Mouse (Mus musculus) kidney, postnatal 25 days (tissue): ENCODE data around the gene Fgfr2.
A peak's percentile ranks its signal among the peaks of the same experiment; 100 is the strongest.

ENCODE experiments used
- DNase-seq, 2 experiments: peaks; one replicate each; pipeline ENCODE4 v3.0.0; 2021; ENCODE audit warnings: mixed read lengths in 2 of 2

Fgfr2 gene

GRCm38 (mm10) chr7:130380367-130380766 lies 2742.8 kb downstream of the Fgfr2 start:
- DNase-seq, result no peak

DNA sequence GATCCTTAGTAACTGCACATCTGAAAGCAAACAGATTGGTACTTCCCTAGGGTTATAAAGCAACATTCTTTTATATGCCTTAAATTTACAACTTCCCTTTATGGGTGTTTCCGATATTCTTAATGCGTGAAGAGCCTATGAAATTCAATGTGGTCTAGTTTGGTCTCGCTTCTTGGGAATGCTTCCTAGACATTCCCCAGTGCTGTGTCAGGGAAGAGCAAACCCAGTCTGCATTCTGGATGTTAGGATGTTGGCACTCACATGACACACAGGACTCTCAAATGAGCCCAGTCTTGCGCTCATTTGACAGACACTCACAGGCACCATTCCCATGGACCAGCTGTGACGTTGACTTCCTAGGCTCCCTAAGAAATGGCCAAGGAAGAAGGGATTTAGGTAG lies 2743.3 kb downstream of the Fgfr2 start:
- no peak for DNase-seq

DNA sequence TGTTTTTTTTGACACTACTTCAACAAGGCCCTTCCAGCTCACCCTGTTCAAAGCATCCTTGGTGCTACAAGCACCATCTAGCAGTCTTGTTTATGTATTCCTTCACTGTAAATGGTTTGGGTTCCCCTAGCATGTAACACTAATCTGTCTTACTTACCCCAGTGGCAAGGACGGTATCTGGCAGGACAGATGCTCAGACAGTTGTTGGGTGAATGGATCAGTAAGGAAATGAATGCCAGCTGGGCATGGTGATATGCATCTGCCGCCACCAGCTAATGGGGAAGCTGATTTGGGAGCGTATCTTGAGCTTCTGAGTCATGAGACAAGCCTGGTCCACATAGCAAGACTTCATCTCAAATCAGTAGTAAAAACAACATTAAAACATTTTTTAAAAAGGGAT lies 2744.8 kb downstream of the Fgfr2 start:
- no peak for DNase-seq

GRCm38 (mm10) chr7:130374311-130374710 lies 2748.8 kb downstream of the Fgfr2 start:
- DNase-seq, result no peak

- DNase-seq, result no peak
Observed at GRCm38 (mm10) chr7:130368827-130369641, 2754.1 kb downstream of the Fgfr2 start.

DNA sequence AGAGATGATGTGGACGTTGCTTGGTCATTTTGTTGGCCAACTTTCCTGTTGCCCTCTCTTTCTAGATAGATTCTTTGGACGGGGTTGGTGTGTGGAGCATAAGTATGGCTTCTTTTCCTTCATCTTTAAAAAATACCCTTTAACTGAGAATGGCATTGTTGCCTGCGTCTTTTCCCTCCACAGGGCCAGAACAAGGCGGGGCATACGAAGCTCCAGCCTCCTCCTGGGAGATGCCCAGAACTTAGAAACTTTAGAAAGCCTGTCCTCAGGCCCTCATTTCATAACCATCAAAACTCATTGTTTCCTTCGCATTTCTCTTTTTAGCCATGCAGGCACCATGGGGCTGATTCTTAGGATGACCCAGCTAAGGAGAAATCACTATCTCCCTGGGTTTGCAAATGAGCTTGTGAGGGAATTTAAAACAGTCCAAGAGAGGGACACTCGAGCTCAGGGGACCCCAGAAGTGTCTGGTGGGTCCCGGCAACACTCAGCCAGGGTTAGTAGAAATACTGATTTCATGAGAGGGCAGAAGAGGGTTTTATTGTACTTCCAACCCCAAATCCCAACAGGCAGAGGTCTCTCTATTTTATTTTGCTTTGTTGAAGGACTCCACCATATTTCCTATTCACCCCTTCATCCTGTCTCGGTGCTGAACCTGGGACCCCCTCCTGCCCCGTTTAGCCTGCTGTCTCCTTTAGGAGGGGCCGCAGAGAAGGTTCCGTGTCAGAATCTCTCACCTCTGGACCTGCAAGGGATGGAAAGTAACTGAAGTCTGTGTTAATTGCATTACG lies 2754.9 kb downstream of the Fgfr2 start:
- no peak for DNase-seq

DNA sequence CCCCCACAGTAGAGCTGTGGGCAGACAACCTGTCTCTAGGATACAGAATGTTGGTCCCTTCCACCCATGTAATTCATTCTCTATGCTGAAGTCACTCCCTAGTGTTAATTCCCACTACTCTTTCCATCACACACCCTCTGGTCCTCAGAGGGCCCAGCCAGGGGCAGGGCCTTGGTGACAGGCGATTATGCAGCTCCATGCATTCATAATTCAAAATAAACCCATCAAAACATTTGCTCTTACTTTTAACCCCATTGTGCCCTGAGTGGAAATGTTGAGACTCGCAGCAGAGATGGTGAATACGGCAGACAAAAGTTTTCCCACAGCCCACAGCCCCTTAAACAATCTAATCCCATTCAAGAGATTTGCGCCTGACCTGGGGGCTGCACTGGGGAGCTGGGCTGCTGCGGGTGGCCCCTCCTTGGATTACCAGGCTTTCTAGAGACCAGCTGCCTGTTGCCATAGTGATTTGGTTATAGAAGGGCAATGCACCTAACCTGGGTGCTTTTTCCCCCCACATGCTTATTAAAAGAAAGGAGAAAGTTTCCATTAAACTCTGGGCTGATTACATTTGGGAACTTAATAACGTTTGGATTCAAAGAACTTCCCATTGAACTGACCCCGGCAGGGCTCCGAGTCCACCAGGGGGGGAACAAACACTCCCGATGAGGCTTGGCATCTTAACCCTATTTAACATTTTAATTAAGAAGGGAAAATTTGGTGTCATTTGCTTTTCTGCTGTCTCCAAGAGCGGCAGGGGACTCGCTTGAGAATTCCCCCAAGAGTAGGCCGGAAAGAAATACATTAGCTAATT lies 2755.7 kb downstream of the Fgfr2 start:
- no peak for DNase-seq

DNA sequence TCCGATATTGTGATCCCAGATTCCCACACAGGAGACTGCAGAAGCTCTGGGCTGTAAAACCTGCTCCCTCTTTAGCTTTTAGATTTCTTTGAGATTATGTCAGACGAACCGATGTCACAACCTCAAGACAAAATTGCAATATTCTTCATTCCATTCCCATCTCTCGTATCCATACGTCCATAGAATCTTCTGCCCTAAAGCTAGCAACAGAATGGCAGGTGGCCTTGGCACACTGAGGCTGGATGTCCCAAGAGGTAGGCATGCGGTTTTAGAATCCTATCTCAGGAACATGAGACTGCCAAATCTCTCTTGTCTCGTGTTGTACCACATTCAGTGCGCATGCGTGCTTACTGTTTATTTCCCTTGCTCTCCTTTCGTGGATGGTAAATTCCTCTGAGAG lies 2757.4 kb downstream of the Fgfr2 start:
- DNase-seq, result no peak

DNA sequence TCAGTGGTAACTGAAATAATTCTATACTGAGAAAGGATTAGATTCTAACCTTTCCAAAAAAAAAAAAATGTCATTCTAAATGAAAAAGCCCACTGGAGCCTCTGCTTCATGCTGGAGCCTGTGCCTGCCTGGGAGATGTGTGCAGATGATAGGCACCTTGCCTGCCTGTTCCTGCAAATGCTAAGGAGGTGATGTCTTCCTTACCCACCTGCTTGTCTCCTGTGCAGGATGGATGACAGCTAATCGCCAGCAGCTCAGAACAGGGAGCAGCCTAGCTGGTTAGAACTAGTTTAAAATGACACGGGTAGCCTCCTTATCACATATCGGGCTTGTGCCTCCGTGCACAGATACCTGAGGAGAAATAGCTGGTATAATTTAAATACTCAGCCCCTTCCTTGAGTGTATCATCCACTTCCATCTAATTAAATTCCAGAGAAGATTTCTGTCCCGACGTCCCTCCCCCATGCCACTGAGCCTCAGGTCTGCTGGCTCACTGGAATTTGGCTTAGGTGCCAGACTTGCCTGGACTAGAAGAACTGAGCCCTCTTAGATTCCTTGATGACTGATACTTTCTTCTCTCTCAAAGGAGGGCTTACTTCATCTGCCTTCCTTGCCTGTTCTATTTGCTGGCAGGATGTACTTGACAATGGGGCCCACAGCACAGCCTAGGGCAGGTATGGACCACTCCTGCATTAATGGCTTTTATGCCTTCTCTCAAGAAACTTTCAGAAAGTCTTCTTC lies 2782.6 kb downstream of the Fgfr2 start:
- DNase-seq, result no peak

DNA sequence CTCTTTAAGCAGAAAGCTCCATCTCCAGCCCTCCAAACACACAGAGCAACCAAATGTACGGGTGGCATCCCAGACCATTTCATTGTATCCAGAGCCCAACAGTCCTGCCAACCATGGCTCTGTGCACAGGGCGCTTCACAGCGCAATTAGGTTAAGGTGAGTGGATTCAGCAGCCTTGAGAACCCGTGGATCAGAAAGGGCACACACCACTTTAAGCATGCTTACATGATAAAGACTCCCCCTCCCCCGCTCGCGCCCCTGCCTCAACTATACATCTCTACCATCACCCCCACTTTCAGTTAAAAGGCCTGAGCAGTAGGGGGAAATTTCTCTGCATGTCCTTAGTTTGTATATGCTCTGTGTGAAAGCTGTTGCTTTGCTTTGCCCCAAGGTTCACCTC lies 2785.5 kb downstream of the Fgfr2 start:
- no peak for DNase-seq

DNA sequence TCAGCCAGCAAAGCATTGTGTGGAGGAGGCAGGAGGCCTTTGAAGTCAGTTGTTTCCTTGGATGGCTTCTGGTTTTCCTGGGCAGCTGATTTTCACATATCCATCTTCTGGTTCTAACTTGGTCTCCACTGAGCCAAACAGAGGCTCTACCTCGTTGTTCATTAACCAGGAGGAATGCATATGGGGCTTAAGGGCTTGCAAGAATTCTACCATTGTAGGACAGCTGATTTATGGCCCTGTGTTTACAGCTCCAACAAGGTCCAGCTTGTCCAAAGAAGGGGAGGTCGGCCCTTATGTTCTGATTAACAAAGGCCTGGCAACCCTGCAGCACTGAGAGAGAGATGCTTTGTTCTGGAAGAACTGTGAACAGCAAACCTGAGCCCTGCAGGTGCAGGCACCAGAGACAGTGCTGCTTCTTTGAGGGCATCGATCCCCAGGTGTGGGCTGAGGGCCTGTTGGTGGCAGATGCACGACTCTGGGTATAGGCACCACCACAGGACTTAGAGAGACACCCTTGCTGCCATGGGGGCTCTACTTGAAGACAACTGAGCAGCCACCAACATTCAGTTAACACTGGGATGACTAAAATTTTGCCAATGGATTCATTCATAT lies 2787.6 kb downstream of the Fgfr2 start:
- peak; percentile 10 to 29 for DNase-seq

GRCm38 (mm10) chr7:130332515-130333220 lies 2790.5 kb downstream of the Fgfr2 start:
- peak in 1 of 2 experiments; percentile 25 for DNase-seq

- DNase-seq, result no peak
Observed at GRCm38 (mm10) chr7:130327603-130328365, 2795.4 kb downstream of the Fgfr2 start.

- peak; percentile 63 to 74 for DNase-seq
Observed at GRCm38 (mm10) chr7:130325983-130326433, 2797.1 kb downstream of the Fgfr2 start.

DNA sequence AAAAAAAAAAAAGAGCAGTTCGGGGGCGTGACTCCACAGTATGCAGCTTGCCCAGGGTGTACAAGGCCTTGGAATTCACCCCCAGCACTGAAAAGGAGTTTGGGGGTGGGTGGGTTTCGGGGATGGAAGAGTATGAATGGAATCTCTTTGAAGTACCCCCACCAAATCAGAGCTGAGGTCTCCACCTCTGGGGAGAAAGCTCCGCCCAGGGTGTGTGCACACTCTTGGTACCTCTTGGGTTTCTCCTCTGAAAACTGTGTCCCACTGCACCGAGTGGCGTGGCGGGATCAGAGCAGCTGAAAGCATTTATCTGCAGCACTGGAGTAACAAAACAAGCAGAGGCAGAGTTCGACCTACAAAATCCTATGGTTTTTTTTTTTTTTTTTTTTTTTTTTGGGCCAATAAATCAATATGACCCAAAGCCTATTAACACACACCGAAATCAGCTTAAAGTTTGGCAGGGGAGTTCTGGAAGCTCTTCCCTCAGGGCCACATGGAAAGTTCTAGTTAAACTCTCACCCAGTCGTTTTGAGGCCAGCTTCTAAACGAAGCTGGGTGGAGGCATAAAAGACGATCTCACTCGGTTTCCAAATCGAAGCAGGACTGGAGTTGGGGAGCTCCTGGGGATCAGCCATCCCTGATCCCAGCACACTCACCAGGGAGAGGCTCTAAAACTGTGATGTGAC lies 2798.3 kb downstream of the Fgfr2 start:
- no peak for DNase-seq

DNA sequence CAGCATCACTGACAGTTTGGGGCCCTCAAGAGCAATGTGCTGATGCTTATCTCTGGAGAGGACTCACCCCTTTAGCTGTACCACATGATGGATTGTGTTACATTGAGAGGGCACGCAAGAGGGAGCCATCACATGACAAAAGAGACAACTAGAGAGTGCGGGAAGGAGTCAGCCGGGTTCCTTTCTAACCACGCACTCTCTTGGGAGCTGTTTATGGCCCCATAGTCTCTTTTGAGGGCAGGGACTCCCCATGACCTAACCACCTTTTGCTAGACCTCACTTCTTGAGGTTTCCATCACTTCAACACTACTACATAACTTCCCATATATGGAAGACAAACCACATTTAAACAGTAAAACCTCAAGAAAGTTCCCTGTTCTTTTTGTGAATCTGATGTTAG lies 2799.4 kb downstream of the Fgfr2 start:
- no peak for DNase-seq

- DNase-seq, result peak; percentile 55 to 60
Observed at GRCm38 (mm10) chr7:130319799-130320556, 2803.2 kb downstream of the Fgfr2 start.

DNA sequence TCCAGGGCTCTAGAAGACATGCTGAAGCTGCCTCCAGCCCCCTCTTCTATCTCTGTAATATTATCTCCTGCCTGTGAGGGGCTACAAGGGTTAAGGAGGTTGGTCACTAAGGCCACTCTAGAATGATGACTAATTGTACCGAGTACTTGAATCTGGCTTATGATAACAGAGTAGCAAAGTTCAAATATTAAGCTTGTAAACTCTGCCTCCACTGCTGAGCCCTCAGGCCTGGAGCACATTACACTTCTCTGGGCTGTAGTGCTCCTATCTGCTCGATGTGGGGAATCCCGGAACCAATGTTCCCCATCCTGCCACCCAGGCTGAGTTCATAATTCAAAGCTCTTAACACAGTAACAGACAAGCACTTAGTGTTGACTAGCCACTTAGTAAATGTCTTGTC lies 2806.9 kb downstream of the Fgfr2 start:
- DNase-seq, result no peak

- DNase-seq, result no peak
Observed at GRCm38 (mm10) chr7:130315221-130315620, 2807.9 kb downstream of the Fgfr2 start.
